Mouse (Mus musculus): ENCODE results near the gene Sh2b1. TPM values are rescaled to one million over a fixed set of nuclear protein-coding genes. Genes with fewer than 3 reads are reported as not detected.
A peak's percentile ranks its signal among the peaks of the same experiment; 100 is the strongest.

The Sh2b1 gene
- polyA plus RNA-seq, 1 experiment from 2014 or later, result 69.4 TPM

DNA sequence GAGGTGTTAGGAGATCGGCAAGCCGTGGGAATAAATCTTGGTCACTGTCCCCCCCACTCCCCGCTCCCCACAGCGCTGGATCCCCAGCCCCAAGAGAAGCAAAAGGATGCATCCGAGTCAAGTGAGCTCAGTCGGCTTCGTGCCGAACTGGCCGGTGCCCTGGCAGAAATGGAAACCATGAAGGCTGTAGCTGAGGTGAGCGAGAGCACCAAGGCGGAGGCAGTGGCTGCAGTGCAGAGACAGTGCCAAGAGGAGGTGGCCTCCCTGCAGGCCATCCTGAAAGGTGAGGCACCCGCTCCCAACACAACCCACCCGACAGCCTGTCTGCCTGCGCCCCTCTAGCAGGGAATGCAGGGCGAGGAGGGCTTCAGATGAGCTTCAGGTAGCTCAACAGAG, 45.7 kb downstream of the Sh2b1 start:
- peak; percentile 32 for ATAC-seq (ENCODE audit: low FRiP score)
- Histone ChIP-seq H3K9ac (replicated peaks) (peak overlapping the region; percentile 87), H3K4me1 (peaks cover 25% of the 10 kb centered on the region), H3K4me2 (peak overlapping the region; percentile 91), H3K27me3 (replicated peaks) (no peaks in the 10 kb centered on the region), H3K27ac (replicated peaks) (peak overlapping the region; percentile 94), H3K36me3 (peaks cover 5% of the 10 kb centered on the region; the same call in 1 of the 2 replicates), H3K4me3 (replicated peaks) (peak overlapping the region; percentile 79), H3K9me3 (replicated peaks) (no peaks in the 10 kb centered on the region)
- 27% methylated on average over 15 of the region's 15 CpGs for WGBS

DNA sequence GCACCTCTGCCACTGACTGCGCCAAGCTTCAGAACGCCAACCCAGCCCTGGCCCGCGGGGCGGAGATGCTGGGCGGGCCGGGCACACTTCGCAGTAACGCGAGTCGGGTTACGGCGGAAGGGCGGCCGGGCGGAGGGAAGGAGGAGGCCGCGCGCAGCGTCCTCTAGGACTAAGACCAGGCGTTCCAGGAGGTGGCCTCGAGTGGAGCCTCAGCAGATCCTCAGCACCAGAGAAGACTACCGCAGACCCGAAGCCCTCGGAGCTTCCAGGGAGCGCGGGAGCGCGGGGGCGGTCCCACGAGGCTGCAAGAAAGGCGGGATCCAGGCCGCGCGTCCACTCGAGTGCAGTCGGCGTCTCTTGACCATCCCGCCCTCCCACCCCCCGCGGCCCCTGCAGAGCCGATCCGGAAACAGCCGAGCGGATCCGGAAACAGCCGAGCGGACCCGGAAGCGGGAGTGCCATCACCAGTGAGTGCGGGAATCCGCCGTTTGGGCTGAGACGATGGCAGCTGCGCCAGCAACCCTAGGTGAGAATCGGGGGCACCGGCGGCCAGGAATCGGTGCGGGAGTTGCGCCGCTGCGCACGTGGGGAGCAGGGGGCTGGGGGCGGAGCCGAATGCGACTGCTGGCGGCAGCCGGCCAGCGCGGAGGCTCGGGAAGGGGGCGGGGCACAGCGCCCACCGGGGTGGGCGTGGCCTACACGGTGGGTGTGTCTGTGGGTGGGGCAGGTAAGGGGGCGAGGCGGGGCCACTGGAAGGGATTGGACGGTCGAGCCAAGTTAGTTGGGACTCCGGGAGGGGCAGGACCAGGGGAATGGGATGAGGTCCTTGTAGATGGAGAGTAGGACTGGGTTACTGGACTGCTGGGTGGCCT, 46.4 kb downstream of the Sh2b1 start, which contains the start of gene Rabep2:
TSS of gene Rabep2 (plus strand) at position 129 of the 872 bp plus-strand sequence.
- H3K27me3 ChIP-seq (replicated peaks), result no peaks in the 10 kb centered on the region
- H3K9ac ChIP-seq (replicated peaks), result peak within 1 kb of the TSS; percentile 87
- H3K4me3 ChIP-seq (replicated peaks), result peak within 1 kb of the TSS; percentile 79
- no peaks in the 10 kb centered on the region for H3K9me3 ChIP-seq (replicated peaks)
- peaks cover 25% of the 10 kb centered on the region for H3K4me1 ChIP-seq
- H3K4me2 ChIP-seq, result peak within 1 kb of the TSS; percentile 91
- peak within 1 kb of the TSS; percentile 94 for H3K27ac ChIP-seq (replicated peaks)
- ATAC-seq (ENCODE audit: low FRiP score), result peak; percentile 94
- under 1% methylated on average over 82 of the region's 82 CpGs for WGBS
- peaks cover 5% of the 10 kb centered on the region; the same call in 1 of the 2 replicates for H3K36me3 ChIP-seq

- Histone ChIP-seq H3K4me1 (peaks cover 25% of the 10 kb centered on the region), H3K9ac (replicated peaks) (peak overlapping the region; percentile 87), H3K4me3 (replicated peaks) (peak overlapping the region; percentile 79), H3K27me3 (replicated peaks) (no peaks in the 10 kb centered on the region), H3K27ac (replicated peaks) (peak overlapping the region; percentile 94), H3K4me2 (peak overlapping the region; percentile 91), H3K36me3 (peaks cover 5% of the 10 kb centered on the region; the same call in 1 of the 2 replicates), H3K9me3 (replicated peaks) (no peaks in the 10 kb centered on the region)
- ATAC-seq (ENCODE audit: low FRiP score), result peak; percentile 1; the same call in 1 of the 2 replicates
- WGBS, result 13% methylated on average over 4 of the region's 4 CpGs
These were observed 47.1 kb downstream of the Sh2b1 start for GRCm38 (mm10) chr7:126428154-126428553.

DNA sequence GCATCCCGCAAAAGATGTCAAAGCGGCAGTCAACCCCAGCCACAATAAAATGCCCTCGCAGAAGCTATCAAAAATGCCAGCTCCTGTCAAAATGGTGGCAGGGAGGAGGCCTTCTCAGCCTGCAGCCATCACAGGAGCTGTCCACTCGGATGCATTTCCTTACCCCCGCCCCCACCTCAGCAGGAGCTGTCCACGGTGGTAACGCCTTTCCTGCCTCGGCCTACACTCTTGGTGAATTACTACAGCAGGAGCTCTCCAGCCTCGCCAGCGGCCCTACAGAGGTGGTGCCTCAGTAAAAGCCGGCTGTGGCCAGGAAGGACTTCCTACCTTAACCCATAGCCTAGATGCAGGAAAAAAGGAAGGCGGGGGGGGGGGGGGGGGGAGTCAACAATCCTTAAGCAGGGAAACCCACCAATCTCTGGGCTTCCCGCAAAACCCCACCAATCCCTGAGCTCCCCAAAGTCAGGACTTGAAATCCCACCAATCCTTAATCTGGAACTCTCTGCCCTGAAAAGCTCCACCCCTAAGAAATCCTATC, 47.8 kb downstream of the Sh2b1 start:
- H3K4me3 ChIP-seq (replicated peaks), result 0 out of 2 replicates have a peak overlapping the region, but pooled peaks have one; percentile 79
- peaks cover 5% of the 10 kb centered on the region; the same call in 1 of the 2 replicates for H3K36me3 ChIP-seq
- peaks cover 25% of the 10 kb centered on the region for H3K4me1 ChIP-seq
- H3K27me3 ChIP-seq (replicated peaks), result no peaks in the 10 kb centered on the region
- no peak for ATAC-seq (ENCODE audit: low FRiP score)
- H3K9ac ChIP-seq (replicated peaks), result no peak overlapping the region
- WGBS, result 62% methylated on average over 12 of the region's 13 CpGs
- H3K4me2 ChIP-seq, result no peak overlapping the region
- no peaks in the 10 kb centered on the region for H3K9me3 ChIP-seq (replicated peaks)
- no peak overlapping the region for H3K27ac ChIP-seq (replicated peaks)

DNA sequence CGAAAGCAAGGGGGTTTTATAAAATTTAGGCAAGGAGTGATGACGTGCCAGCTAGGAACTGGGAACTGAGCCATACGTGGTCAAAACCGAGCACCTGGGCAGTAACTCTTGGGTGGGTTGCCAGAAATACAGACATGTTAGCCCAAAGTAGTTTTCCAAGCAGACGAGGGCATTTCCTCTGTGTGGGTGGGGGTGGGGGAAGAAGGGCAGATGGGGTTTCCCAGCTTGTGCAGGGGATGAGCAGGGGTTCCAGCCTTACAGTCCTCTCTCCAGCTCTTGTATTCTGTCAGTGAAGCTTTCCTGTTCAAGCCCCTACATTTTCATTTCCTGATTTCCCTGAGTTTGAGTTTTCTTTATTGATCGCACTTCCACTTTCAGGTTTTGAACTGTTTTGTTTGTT, 51.1 kb downstream of the Sh2b1 start:
- WGBS, result 85% methylated on average over 6 of the region's 6 CpGs
- Histone ChIP-seq H3K27me3 (replicated peaks) (no peaks in the 10 kb centered on the region), H3K4me3 (replicated peaks) (no peak overlapping the region), H3K9ac (replicated peaks) (no peak overlapping the region), H3K4me1 (peaks cover 14% of the 10 kb centered on the region), H3K27ac (replicated peaks) (no peak overlapping the region), H3K9me3 (replicated peaks) (no peaks in the 10 kb centered on the region), H3K36me3 (no peaks in the 10 kb centered on the region), H3K4me2 (no peak overlapping the region)
- ATAC-seq (ENCODE audit: low FRiP score), result no peak

GRCm38 (mm10) chr7:126421756-126422155, 53.5 kb downstream of the Sh2b1 start:
- no peak for ATAC-seq (ENCODE audit: low FRiP score)
- no peak overlapping the region for H3K9ac ChIP-seq (replicated peaks)
- H3K36me3 ChIP-seq, result no peaks in the 10 kb centered on the region
- H3K27me3 ChIP-seq (replicated peaks), result no peaks in the 10 kb centered on the region
- no peak overlapping the region for H3K4me2 ChIP-seq
- no peaks in the 10 kb centered on the region for H3K9me3 ChIP-seq (replicated peaks)
- no peaks in the 10 kb centered on the region for H3K4me1 ChIP-seq
- no peak overlapping the region for H3K4me3 ChIP-seq (replicated peaks)
- WGBS, result 89% methylated on average over 5 of the region's 5 CpGs
- no peak overlapping the region for H3K27ac ChIP-seq (replicated peaks)

DNA sequence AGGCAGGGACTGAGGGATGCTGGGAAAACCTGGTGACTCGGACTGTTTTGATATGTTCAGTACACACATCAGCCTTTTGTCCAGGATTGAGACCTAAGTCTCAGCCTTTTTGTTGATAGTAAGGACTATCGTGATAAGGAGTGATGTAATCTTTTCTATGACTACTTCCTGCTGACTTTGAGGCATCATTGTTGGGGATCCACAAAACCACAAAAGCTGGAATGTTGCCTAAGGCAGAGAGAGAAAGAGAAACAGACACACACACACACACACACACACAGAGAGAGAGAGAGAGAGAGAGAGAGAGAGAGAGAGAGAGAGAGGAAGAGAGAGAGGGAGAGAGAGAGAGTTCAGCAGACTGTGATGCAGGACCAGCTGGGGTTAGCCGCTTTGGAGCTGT, 56.7 kb downstream of the Sh2b1 start:
- H3K9me3 ChIP-seq (replicated peaks), result no peaks in the 10 kb centered on the region
- WGBS, result 59% methylated on average over 3 of the region's 3 CpGs
- H3K4me3 ChIP-seq (replicated peaks), result no peak overlapping the region
- no peak overlapping the region for H3K9ac ChIP-seq (replicated peaks)
- ATAC-seq (ENCODE audit: low FRiP score), result no peak
- H3K4me2 ChIP-seq, result no peak overlapping the region
- H3K36me3 ChIP-seq, result no peaks in the 10 kb centered on the region
- no peak overlapping the region for H3K27ac ChIP-seq (replicated peaks)
- no peaks in the 10 kb centered on the region for H3K4me1 ChIP-seq
- H3K27me3 ChIP-seq (replicated peaks), result no peaks in the 10 kb centered on the region

- H3K27ac ChIP-seq (replicated peaks), result no peak overlapping the region
- H3K27me3 ChIP-seq (replicated peaks), result no peaks in the 10 kb centered on the region
- H3K9ac ChIP-seq (replicated peaks), result no peak overlapping the region
- H3K4me1 ChIP-seq, result no peaks in the 10 kb centered on the region
- no peaks in the 10 kb centered on the region for H3K9me3 ChIP-seq (replicated peaks)
- H3K4me3 ChIP-seq (replicated peaks), result no peak overlapping the region
- no peaks in the 10 kb centered on the region for H3K36me3 ChIP-seq
- WGBS, result 84% methylated on average over 4 of the region's 4 CpGs
- ATAC-seq (ENCODE audit: low FRiP score), result no peak
- H3K4me2 ChIP-seq, result no peak overlapping the region
These were observed 57.6 kb downstream of the Sh2b1 start for GRCm38 (mm10) chr7:126417606-126418005.

DNA sequence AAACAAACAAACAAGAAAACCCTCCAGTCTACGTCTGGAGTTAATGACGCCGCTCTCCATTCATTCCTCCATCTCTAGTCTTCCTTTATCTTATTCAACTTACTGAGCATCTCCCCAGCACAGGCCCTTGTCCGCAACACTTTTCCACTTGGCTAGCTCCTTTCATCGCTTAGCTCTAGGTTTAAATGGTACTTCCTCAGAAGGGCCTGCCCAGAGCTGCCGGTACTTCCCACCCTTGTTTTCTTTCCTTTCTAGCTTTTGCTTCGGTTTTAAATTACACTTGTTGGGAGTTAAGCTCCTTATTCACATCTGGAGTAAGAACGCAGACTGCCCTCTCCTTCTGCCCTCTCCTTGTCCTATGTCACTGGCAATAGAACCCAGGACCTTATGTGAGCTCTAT, 58.2 kb downstream of the Sh2b1 start:
- H3K4me2 ChIP-seq, result no peak overlapping the region
- no peaks in the 10 kb centered on the region for H3K9me3 ChIP-seq (replicated peaks)
- no peak for ATAC-seq (ENCODE audit: low FRiP score)
- WGBS, result 28% methylated on average over 8 of the region's 8 CpGs
- H3K36me3 ChIP-seq, result no peaks in the 10 kb centered on the region
- no peak overlapping the region for H3K9ac ChIP-seq (replicated peaks)
- H3K27me3 ChIP-seq (replicated peaks), result no peaks in the 10 kb centered on the region
- no peaks in the 10 kb centered on the region for H3K4me1 ChIP-seq
- H3K4me3 ChIP-seq (replicated peaks), result no peak overlapping the region
- H3K27ac ChIP-seq (replicated peaks), result no peak overlapping the region

Other genes with a start within 250 kb of the Sh2b1 start
- gene Sbk1, start 202.8 kb downstream of the Sh2b1 start, polyA plus RNA-seq (2015; fragmentation: Nextera tagmentation; extraction: Ambion mirVana), result 143 and 182 TPM in 2 replicates
- gene Lat, start 105.9 kb downstream of the Sh2b1 start, polyA plus RNA-seq (2015; fragmentation: Nextera tagmentation; extraction: Ambion mirVana), result 0.56 and 31.7 TPM in 2 replicates
- 82.4 and 92.7 TPM in 2 replicates for gene Spns1, start 98.0 kb downstream of the Sh2b1 start, polyA plus RNA-seq (2015; fragmentation: Nextera tagmentation; extraction: Ambion mirVana)
- gene Nfatc2ip, start 78.7 kb downstream of the Sh2b1 start, polyA plus RNA-seq (2015; fragmentation: Nextera tagmentation; extraction: Ambion mirVana), result 2.4 and 2.8 TPM in 2 replicates
- gene Cd19, start 60.5 kb downstream of the Sh2b1 start, polyA plus RNA-seq (2015; fragmentation: Nextera tagmentation; extraction: Ambion mirVana), result 0.22 and 0.26 TPM in 2 replicates
- 22.2 and 22.9 TPM in 2 replicates for gene Rabep2, start 46.7 kb downstream of the Sh2b1 start, polyA plus RNA-seq (2015; fragmentation: Nextera tagmentation; extraction: Ambion mirVana)
- gene Atp2a1, start 12.3 kb downstream of the Sh2b1 start, polyA plus RNA-seq (2015; fragmentation: Nextera tagmentation; extraction: Ambion mirVana), result 6.5 and 12.7 TPM in 2 replicates
- 139 and 147 TPM in 2 replicates for gene Tufm, start 11.9 kb upstream of the Sh2b1 start, polyA plus RNA-seq (2015; fragmentation: Nextera tagmentation; extraction: Ambion mirVana)
- gene Atxn2l, start 28.0 kb upstream of the Sh2b1 start, polyA plus RNA-seq (2015; fragmentation: Nextera tagmentation; extraction: Ambion mirVana), result 66.0 and 69.5 TPM in 2 replicates
- 178 and 194 TPM in 2 replicates for gene Eif3c, start 91.0 kb upstream of the Sh2b1 start, polyA plus RNA-seq (2015; fragmentation: Nextera tagmentation; extraction: Ambion mirVana)
- 0.22 and 1.3 TPM in 2 replicates for gene Apobr, start 109.5 kb upstream of the Sh2b1 start, polyA plus RNA-seq (2015; fragmentation: Nextera tagmentation; extraction: Ambion mirVana)
- 32.6 and 32.7 TPM in 2 replicates for gene Cln3, start 110.4 kb upstream of the Sh2b1 start, polyA plus RNA-seq (2015; fragmentation: Nextera tagmentation; extraction: Ambion mirVana)
- not detected in 2 replicates for gene Il27, start 119.5 kb upstream of the Sh2b1 start, polyA plus RNA-seq (2015; fragmentation: Nextera tagmentation; extraction: Ambion mirVana)
- 12.4 and 13.9 TPM in 2 replicates for gene Nupr1, start 155.4 kb upstream of the Sh2b1 start, polyA plus RNA-seq (2015; fragmentation: Nextera tagmentation; extraction: Ambion mirVana)
- 53.2 and 64.5 TPM in 2 replicates for gene Sgf29, start 173.9 kb upstream of the Sh2b1 start, polyA plus RNA-seq (2015; fragmentation: Nextera tagmentation; extraction: Ambion mirVana)
- gene Sult1a1, start 201.0 kb upstream of the Sh2b1 start, polyA plus RNA-seq (2015; fragmentation: Nextera tagmentation; extraction: Ambion mirVana), result 3.4 and 5.1 TPM in 2 replicates
- gene Bola2, start 220.0 kb upstream of the Sh2b1 start, polyA plus RNA-seq (2015; fragmentation: Nextera tagmentation; extraction: Ambion mirVana), result 131 and 154 TPM in 2 replicates
- gene Slx1b, start 220.4 kb upstream of the Sh2b1 start, polyA plus RNA-seq (2015; fragmentation: Nextera tagmentation; extraction: Ambion mirVana), result 13.9 and 18.2 TPM in 2 replicates
- gene Coro1a, start 232.4 kb upstream of the Sh2b1 start, polyA plus RNA-seq (2015; fragmentation: Nextera tagmentation; extraction: Ambion mirVana), result 120 and 192 TPM in 2 replicates

Data from neural tube, embryonic 15.5 days (tissue).